Comparison of ENCODE assay signal across 8 mouse cellular contexts in genomic region chr7:101906696-101907095, GRCm38 (mm10). TPM values are rescaled to one million over a fixed set of nuclear protein-coding genes. Genes with fewer than 3 reads are reported as not detected.
DNase-seq lines count a peak whose midpoint lies in the region; ATAC-seq lines count a peak whose summit lies in the region.

No protein-coding gene starts in this region.

- WGBS in forebrain, embryonic 14.5 days: 82% methylated on average over 8 of the region's 8 CpGs
- WGBS in liver, embryonic 12.5 days (ENCODE audit: insufficient replicate concordance): 51% methylated on average over 8 of the region's 8 CpGs

- DNase-seq in cerebellum, adult 9-11 months: peak; percentile 60
- DNase-seq in cerebellum, adult 8-10 months: no peak
- DNase-seq in B cell, adult 2 months: peak; percentile 37 to 49
- no peak for DNase-seq in forebrain, embryonic 14.5 days (ENCODE audit: low spot score)
- DNase-seq in splenic B cell, adult 2 months (ENCODE audit: low read depth, low spot score): peak; percentile 45
- no peak for DNase-seq in c-Kit-positive CD71-positive TER-119-positive erythroid progenitor cells, embryonic 14.5 days (ENCODE audit: low spot score)
- DNase-seq in urinary bladder, adult 2 months (ENCODE audit: low spot score): no peak

- H3K4me3 ChIP-seq in forebrain, embryonic 14.5 days (ENCODE audit: low read depth, low read length): peak overlapping the region; percentile 67
- H3K4me3 ChIP-seq in liver, embryonic 12.5 days: peak overlapping the region; percentile 84

- H3K4me2 ChIP-seq in forebrain, embryonic 14.5 days (ENCODE audit: low read length): peak overlapping the region; percentile 80
- peak overlapping the region; percentile 79 for H3K4me2 ChIP-seq in liver, embryonic 12.5 days

- H3K4me1 ChIP-seq in forebrain, embryonic 14.5 days (ENCODE audit: control insufficient read depth, insufficient read depth, low read length): peaks cover 10% of the 10 kb centered on the region
- peaks cover 36% of the 10 kb centered on the region for H3K4me1 ChIP-seq in liver, embryonic 12.5 days

- H3K9me3 ChIP-seq in forebrain, embryonic 14.5 days (replicated peaks; ENCODE audit: control insufficient read depth, low read length): no peaks in the 10 kb centered on the region
- H3K9me3 ChIP-seq in liver, embryonic 12.5 days (replicated peaks): no peaks in the 10 kb centered on the region

- ATAC-seq in forebrain, embryonic 14.5 days: no peak
- ATAC-seq in liver, embryonic 12.5 days: no peak

- peak overlapping the region; percentile 90; the same call in 1 of the 2 replicates for H3K9ac ChIP-seq in forebrain, embryonic 14.5 days (ENCODE audit: low read length)
- peak overlapping the region; percentile 90 for H3K9ac ChIP-seq in liver, embryonic 12.5 days

- H3K27me3 ChIP-seq in forebrain, embryonic 14.5 days (replicated peaks; ENCODE audit: control insufficient read depth, insufficient read depth, low read length): no peaks in the 10 kb centered on the region
- no peaks in the 10 kb centered on the region for H3K27me3 ChIP-seq in liver, embryonic 12.5 days (replicated peaks)
- no peaks in the 10 kb centered on the region for H3K27me3 ChIP-seq in splenic B cell, adult 2 months (ENCODE audit: control insufficient read depth, insufficient read depth, low read length, poor library complexity, severe bottlenecking)

- no peak overlapping the region for H3K27ac ChIP-seq in forebrain, embryonic 14.5 days (ENCODE audit: low read depth, low read length)
- H3K27ac ChIP-seq in liver, embryonic 12.5 days: peak overlapping the region; percentile 93

- H3K36me3 ChIP-seq in forebrain, embryonic 14.5 days (ENCODE audit: control insufficient read depth, insufficient read depth, low read length): peaks cover 21% of the 10 kb centered on the region
- peaks cover 41% of the 10 kb centered on the region for H3K36me3 ChIP-seq in liver, embryonic 12.5 days
- peaks cover 3% of the 10 kb centered on the region; the same call in 1 of the 2 replicates for H3K36me3 ChIP-seq in splenic B cell, adult 2 months (ENCODE audit: control insufficient read depth, insufficient read depth, low read length, poor library complexity, severe bottlenecking)

RNA-seq across cellular contexts. Expression of gene Tomt, which starts 0.5 kb away (rescaled TPM):
- polyA plus RNA-seq in forebrain, embryonic 14.5 days (2014; fragmentation: Nextera tagmentation; extraction: Ambion mirVana): 0.18 and 0.36 TPM in 2 replicates
- polyA plus RNA-seq in liver, embryonic 12.5 days (2016; fragmentation: Nextera tagmentation; extraction: Ambion mirVana): 0.14 and 0.30 TPM in 2 replicates
- polyA plus RNA-seq in urinary bladder, adult 2 months (2012; rRNA removed): 0.12 and 0.23 TPM in 2 replicates

RNA-seq across cellular contexts. Expression of gene Lamtor1, which starts 1.0 kb away (rescaled TPM):
- 181 and 201 TPM in 2 replicates for polyA plus RNA-seq in forebrain, embryonic 14.5 days (2014; fragmentation: Nextera tagmentation; extraction: Ambion mirVana)
- polyA plus RNA-seq in liver, embryonic 12.5 days (2016; fragmentation: Nextera tagmentation; extraction: Ambion mirVana): 82.3 and 82.5 TPM in 2 replicates
- polyA plus RNA-seq in urinary bladder, adult 2 months (2012; rRNA removed): 132 and 149 TPM in 2 replicates

RNA-seq across cellular contexts. Expression of gene Lrrc51, which starts 27.0 kb away (rescaled TPM):
- polyA plus RNA-seq in forebrain, embryonic 14.5 days (2014; fragmentation: Nextera tagmentation; extraction: Ambion mirVana): 9.6 and 12.9 TPM in 2 replicates
- 2.8 and 3.6 TPM in 2 replicates for polyA plus RNA-seq in liver, embryonic 12.5 days (2016; fragmentation: Nextera tagmentation; extraction: Ambion mirVana)
- 25.7 and 34.4 TPM in 2 replicates for polyA plus RNA-seq in urinary bladder, adult 2 months (2012; rRNA removed)

RNA-seq across cellular contexts. Expression of gene Numa1, which starts 27.2 kb away (rescaled TPM):
- polyA plus RNA-seq in forebrain, embryonic 14.5 days (2014; fragmentation: Nextera tagmentation; extraction: Ambion mirVana): 72.4 and 74.4 TPM in 2 replicates
- polyA plus RNA-seq in liver, embryonic 12.5 days (2016; fragmentation: Nextera tagmentation; extraction: Ambion mirVana): 48.7 and 53.0 TPM in 2 replicates
- polyA plus RNA-seq in urinary bladder, adult 2 months (2012; rRNA removed): 50.5 and 80.1 TPM in 2 replicates

RNA-seq across cellular contexts. Expression of gene Folr1, which starts 36.1 kb away (rescaled TPM):
- polyA plus RNA-seq in forebrain, embryonic 14.5 days (2014; fragmentation: Nextera tagmentation; extraction: Ambion mirVana): 26.1 and 30.6 TPM in 2 replicates
- 0.50 and 0.70 TPM in 2 replicates for polyA plus RNA-seq in liver, embryonic 12.5 days (2016; fragmentation: Nextera tagmentation; extraction: Ambion mirVana)
- polyA plus RNA-seq in urinary bladder, adult 2 months (2012; rRNA removed): 0.72 and 2.7 TPM in 2 replicates

Comparison
In these comparisons a context has a peak if more than half of its experiments do, and no peak if none do; other contexts are left out.
1. DNase-seq: peak in cerebellum, adult 9-11 months (single experiment), B cell, adult 2 months (2 of 2) and splenic B cell, adult 2 months (single experiment); none in cerebellum, adult 8-10 months (single experiment), forebrain, embryonic 14.5 days (single experiment), c-Kit-positive CD71-positive TER-119-positive erythroid progenitor cells, embryonic 14.5 days (single experiment) and urinary bladder, adult 2 months (single experiment).